Mouse (Mus musculus) brain, embryonic 14.5 days (tissue): ENCODE measurements at regions not wholly inside any gene's neighbourhood (a gene's known extent, or its start where the extent isn't known, plus 50 kb on each side); places are given as distances from the start of the nearest gene placed in this dataset.

Source experiments
- CTCF ChIP-seq: fragments of 200-500 bp; IDR thresholded peaks from 2 replicates; pipeline ENCODE4 v1.5.1; 2012; ENCODE audit warnings: inconsistent platforms, mild to moderate bottlenecking, moderate library complexity, borderline replicate concordance; ENCODE audit not compliant: insufficient read depth, insufficient read length; ENCODE audit errors: extremely low read depth
- POLR2A ChIP-seq: fragments of 200-500 bp; IDR thresholded peaks from 2 replicates; pipeline ENCODE4 v1.6.1; 2012; ENCODE audit warnings: mild to moderate bottlenecking, inconsistent platforms, borderline replicate concordance; ENCODE audit not compliant: poor library complexity, insufficient read depth, insufficient read length, severe bottlenecking; ENCODE audit errors: extremely low read depth

DNA sequence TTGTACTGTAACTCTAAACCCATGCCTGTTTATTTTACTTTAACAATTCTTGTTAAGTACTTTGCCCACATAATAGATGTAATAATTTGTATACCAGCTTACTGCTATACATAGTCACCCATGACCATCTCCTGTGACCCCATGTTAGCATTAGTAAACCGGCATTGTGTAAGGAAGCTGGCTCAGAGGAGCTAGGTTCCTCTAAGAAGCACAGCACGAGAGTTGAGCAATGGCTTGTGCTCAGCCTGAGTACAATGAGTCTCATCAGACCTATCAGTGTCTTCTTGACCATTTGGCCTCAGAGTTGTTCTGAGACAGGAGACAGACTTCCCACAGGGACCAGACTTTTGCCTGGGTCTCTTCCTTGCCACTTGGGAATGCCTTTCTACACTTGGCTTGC is 279.6 kb downstream of the Maf start:
- TF ChIP-seq CTCF (no peak), POLR2A (no peak)
